Mouse (Mus musculus): ENCODE data around the gene Nfx1. TPM values are rescaled to one million over a fixed set of nuclear protein-coding genes. Genes with fewer than 3 reads are reported as not detected.
A peak's percentile ranks its signal among the peaks of the same experiment; 100 is the strongest.

Nfx1 gene
- total RNA-seq (2021): 10 to 100 TPM; 18.9 to 19.8 TPM
- polyA plus RNA-seq (2012; rRNA removed): 16.9 and 30.6 TPM in 2 replicates
- long read RNA-seq, full-length matches to known transcripts: 17 of 19 reads
- long read RNA-seq, partial matches to known transcripts: 2 of 19 reads
- long read RNA-seq, other reads (novel, unspliced or antisense): 0 of 19 reads

GRCm38 (mm10) chr4:40970842-40971701 lies at the start of gene Nfx1:
Gene Nfx1, plus strand, starts transcription at chr4:40970906.
- intact Hi-C loops (cut with DNase I): loop anchor here (1.0 to 10.0 kb wide), 3 partner anchors 23 to 306 kb away; partner anchors contain the start of genes Bag1, Chmp5, Nol6 and Ubap2
- WGBS: 2% methylated on average over 76 of the region's 85 CpGs
- TF ChIP-seq CTCF (IDR thresholded peaks at IDR 0.05) (no peak), EP300 (IDR thresholded peaks at IDR 0.05; ENCODE audit: insufficient read depth, low read depth, low read length) (0 out of 2 replicates have a peak, but pooled peaks have one; percentile 26), POLR2A (IDR thresholded peaks at IDR 0.05; ENCODE audit: insufficient read depth, low read depth, low read length) (peak; percentile 80)

GRCm38 (mm10) chr4:40921288-40921687 lies 49.4 kb upstream of the Nfx1 start:
- no peak overlapping the region for H3K27ac ChIP-seq
- DNase-seq: no peak
- WGBS: 78% methylated on average over 3 of the region's 3 CpGs
- intact Hi-C loops (cut with DNase I): no loop called here
- no peaks in the 10 kb centered on the region; the same call in 1 of the 2 replicates for H3K4me1 ChIP-seq (ENCODE audit: control insufficient read depth, insufficient read depth, low read length)
- no peak overlapping the region for H3K4me3 ChIP-seq
- TF ChIP-seq POLR2A (IDR thresholded peaks at IDR 0.05; ENCODE audit: insufficient read depth, low read depth, low read length) (no peak), CTCF (IDR thresholded peaks at IDR 0.05) (no peak), EP300 (IDR thresholded peaks at IDR 0.05; ENCODE audit: insufficient read depth, low read depth, low read length) (no peak)
- H3K36me3 ChIP-seq (ENCODE audit: control insufficient read depth, insufficient read depth, low read length): no peaks in the 10 kb centered on the region
- H3K27me3 ChIP-seq (ENCODE audit: control insufficient read depth, insufficient read depth, low read length): no peaks in the 10 kb centered on the region
- no peaks in the 10 kb centered on the region for H3K79me2 ChIP-seq (replicated peaks; ENCODE audit: control insufficient read depth, insufficient read depth, low read length)
- H3K9ac ChIP-seq (ENCODE audit: low read depth, low read length): no peak overlapping the region

More at GRCm38 (mm10) chr4:40970842-40971701, at the start of gene Nfx1:
- Histone ChIP-seq H3K4me3 (peak within 1 kb of the TSS; percentile 89), H3K36me3 (ENCODE audit: control insufficient read depth, insufficient read depth, low read length) (no peaks in the 10 kb centered on the region), H3K9ac (ENCODE audit: low read depth, low read length) (peak within 1 kb of the TSS; percentile 85), H3K27ac (peak within 1 kb of the TSS; percentile 93), H3K4me1 (ENCODE audit: control insufficient read depth, insufficient read depth, low read length) (peaks cover 3% of the 10 kb centered on the region), H3K79me2 (replicated peaks; ENCODE audit: control insufficient read depth, insufficient read depth, low read length) (0 out of 2 replicates have a peak, but pooled peaks cover 3% of the 10 kb centered on the region), H3K27me3 (ENCODE audit: control insufficient read depth, insufficient read depth, low read length) (no peaks in the 10 kb centered on the region)
- peak; percentile 95 to 96 for DNase-seq

GRCm38 (mm10) chr4:40923087-40923651 lies 47.5 kb upstream of the Nfx1 start:
- Histone ChIP-seq H3K4me1 (ENCODE audit: control insufficient read depth, insufficient read depth, low read length) (no peaks in the 10 kb centered on the region; the same call in 1 of the 2 replicates), H3K27me3 (ENCODE audit: control insufficient read depth, insufficient read depth, low read length) (no peaks in the 10 kb centered on the region), H3K79me2 (replicated peaks; ENCODE audit: control insufficient read depth, insufficient read depth, low read length) (no peaks in the 10 kb centered on the region), H3K27ac (no peak overlapping the region), H3K36me3 (ENCODE audit: control insufficient read depth, insufficient read depth, low read length) (no peaks in the 10 kb centered on the region), H3K4me3 (no peak overlapping the region), H3K9ac (ENCODE audit: low read depth, low read length) (no peak overlapping the region)
- DNase-seq: no peak
- TF ChIP-seq CTCF (IDR thresholded peaks at IDR 0.05) (no peak), EP300 (IDR thresholded peaks at IDR 0.05; ENCODE audit: insufficient read depth, low read depth, low read length) (no peak), POLR2A (IDR thresholded peaks at IDR 0.05; ENCODE audit: insufficient read depth, low read depth, low read length) (no peak)
- 59% methylated on average over 6 of the region's 6 CpGs for WGBS
- intact Hi-C loops (cut with DNase I): no loop called here

DNA sequence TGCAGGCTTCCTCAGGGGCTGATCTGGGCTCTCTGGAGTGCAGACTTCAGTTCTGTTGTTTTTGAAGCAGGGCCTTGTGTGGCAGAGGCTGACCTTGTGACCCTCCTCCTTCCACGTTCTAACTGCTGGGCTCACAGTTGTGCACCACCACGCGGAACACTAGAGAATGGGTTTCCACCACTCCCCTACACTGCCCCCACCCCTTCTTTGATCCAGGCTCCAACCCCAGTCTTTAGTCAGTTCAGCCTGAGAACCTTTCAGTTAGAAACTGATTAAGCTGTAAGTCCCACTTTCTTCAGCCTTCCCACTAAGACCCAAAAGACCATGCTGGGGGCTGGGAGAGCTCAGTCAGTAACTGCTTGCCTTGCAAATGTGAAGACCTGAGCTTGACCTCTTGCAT lies 45.1 kb upstream of the Nfx1 start:
- Histone ChIP-seq H3K36me3 (ENCODE audit: control insufficient read depth, insufficient read depth, low read length) (no peaks in the 10 kb centered on the region), H3K4me3 (no peak overlapping the region), H3K9ac (ENCODE audit: low read depth, low read length) (no peak overlapping the region), H3K79me2 (replicated peaks; ENCODE audit: control insufficient read depth, insufficient read depth, low read length) (no peaks in the 10 kb centered on the region), H3K27me3 (ENCODE audit: control insufficient read depth, insufficient read depth, low read length) (no peaks in the 10 kb centered on the region), H3K4me1 (ENCODE audit: control insufficient read depth, insufficient read depth, low read length) (no peaks in the 10 kb centered on the region), H3K27ac (no peak overlapping the region)
- no peak for DNase-seq
- 66% methylated on average over 3 of the region's 3 CpGs for WGBS
- TF ChIP-seq CTCF (IDR thresholded peaks at IDR 0.05): no peak
- no peak for TF ChIP-seq EP300 (IDR thresholded peaks at IDR 0.05; ENCODE audit: insufficient read depth, low read depth, low read length)
- intact Hi-C loops (cut with DNase I): no loop called here

DNA sequence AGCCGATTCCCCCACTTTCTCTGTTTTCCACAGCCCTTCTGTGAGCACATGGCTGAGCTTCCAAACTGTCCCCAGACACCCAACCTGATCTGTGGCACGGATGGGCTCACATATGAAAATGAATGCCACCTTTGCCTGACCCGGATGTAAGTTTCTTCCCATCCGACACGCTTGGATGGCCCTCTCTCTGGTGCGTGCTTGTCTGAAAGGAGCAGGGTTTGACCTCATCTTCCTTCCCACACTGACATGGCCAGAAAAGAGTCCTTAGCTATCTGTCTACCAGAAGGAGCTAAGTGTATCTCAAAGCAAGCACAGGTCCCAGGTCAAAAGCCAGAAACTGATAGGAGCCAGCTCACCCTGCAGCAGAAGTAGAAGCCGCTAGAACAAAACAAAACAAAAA lies 41.7 kb upstream of the Nfx1 start:
- 71% methylated on average over 7 of the region's 7 CpGs for WGBS
- Histone ChIP-seq H3K4me1 (ENCODE audit: control insufficient read depth, insufficient read depth, low read length) (no peaks in the 10 kb centered on the region), H3K4me3 (no peak overlapping the region), H3K36me3 (ENCODE audit: control insufficient read depth, insufficient read depth, low read length) (no peaks in the 10 kb centered on the region), H3K27ac (no peak overlapping the region), H3K27me3 (ENCODE audit: control insufficient read depth, insufficient read depth, low read length) (no peaks in the 10 kb centered on the region), H3K9ac (ENCODE audit: low read depth, low read length) (no peak overlapping the region), H3K79me2 (replicated peaks; ENCODE audit: control insufficient read depth, insufficient read depth, low read length) (no peaks in the 10 kb centered on the region)
- intact Hi-C loops (cut with DNase I): no loop called here
- no peak for TF ChIP-seq EP300 (IDR thresholded peaks at IDR 0.05; ENCODE audit: insufficient read depth, low read depth, low read length)
- TF ChIP-seq POLR2A (IDR thresholded peaks at IDR 0.05; ENCODE audit: insufficient read depth, low read depth, low read length): no peak
- TF ChIP-seq CTCF (IDR thresholded peaks at IDR 0.05): no peak
- DNase-seq: no peak
